Mouse (Mus musculus): Measurements from ENCODE around the gene Pars2. TPM values are rescaled to one million over a fixed set of nuclear protein-coding genes. Genes with fewer than 3 reads are reported as not detected.

Gene Pars2
- total and polyA plus RNA-seq, 3 experiments = 4.9 to 6.7 (median 5.9) TPM

DNA sequence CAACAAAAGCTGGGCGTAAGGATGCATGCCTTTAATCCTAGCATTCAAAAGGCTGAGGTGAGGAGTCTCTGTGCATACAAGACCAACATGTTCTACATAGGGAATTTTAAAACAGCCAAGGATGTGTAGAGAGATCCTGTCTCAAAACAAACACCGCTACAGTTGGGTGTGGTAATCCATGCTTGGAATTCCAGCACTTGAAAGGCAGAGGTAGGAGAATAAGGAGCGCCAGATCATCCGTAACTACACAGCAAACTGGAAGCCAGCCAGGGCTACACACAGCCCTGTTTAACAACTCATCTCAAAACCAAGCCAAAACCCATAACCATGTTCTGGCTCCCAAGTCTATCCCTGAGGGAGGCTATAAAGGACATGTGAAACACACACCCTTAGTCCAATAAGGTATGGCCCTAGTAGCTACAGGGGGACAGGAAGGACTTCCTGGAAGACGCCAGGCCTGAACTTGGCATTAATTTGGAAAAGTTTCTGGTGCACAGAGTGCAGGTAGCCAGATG lies 13.1 kb downstream of the Pars2 start:
- H3K27ac ChIP-seq = no peak overlapping the region
- no peaks in the 10 kb centered on the region for H3K79me2 ChIP-seq (replicated peaks; ENCODE audit: control insufficient read depth, insufficient read depth, low read length)
- DNase-seq = no peak
- no peaks in the 10 kb centered on the region for H3K27me3 ChIP-seq (ENCODE audit: control insufficient read depth, insufficient read depth, low read length)
- H3K4me1 ChIP-seq (ENCODE audit: control insufficient read depth, insufficient read depth, low read length) = no peaks in the 10 kb centered on the region
- no peaks in the 10 kb centered on the region for H3K36me3 ChIP-seq (ENCODE audit: control insufficient read depth, insufficient read depth, low read length)
- intact Hi-C loops (cut with DNase I) = no loop called here
- H3K4me3 ChIP-seq = no peak overlapping the region
- no peak overlapping the region for H3K9ac ChIP-seq (ENCODE audit: low read depth, low read length)
- 74% methylated on average over 5 of the region's 5 CpGs for WGBS
- no peak for TF ChIP-seq EP300 (IDR thresholded peaks at IDR 0.05; ENCODE audit: insufficient read depth, low read depth, low read length)
- no peak for TF ChIP-seq POLR2A (IDR thresholded peaks at IDR 0.05; ENCODE audit: insufficient read depth, low read depth, low read length)
- TF ChIP-seq CTCF (IDR thresholded peaks at IDR 0.05) = no peak

DNA sequence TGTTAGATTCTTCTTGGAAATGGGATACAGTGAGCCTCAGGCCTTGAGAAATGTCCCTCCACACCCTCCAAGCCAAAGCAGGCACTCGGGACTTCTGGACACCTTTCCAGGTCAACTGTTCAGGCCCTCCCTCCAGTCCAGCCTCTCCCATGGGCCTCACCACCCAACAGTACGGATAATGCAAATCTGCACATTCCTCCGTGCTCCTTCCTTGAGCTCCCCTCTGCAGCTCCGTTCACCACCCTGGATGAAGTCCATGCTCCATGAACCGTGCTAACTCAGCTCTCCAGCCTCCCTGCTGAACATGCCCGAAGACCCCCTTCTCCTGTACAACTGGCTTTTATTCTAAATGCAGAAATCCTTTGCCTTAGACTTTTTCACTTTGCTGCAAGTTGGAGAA lies 13.8 kb downstream of the Pars2 start:
- WGBS = 77% methylated on average over 6 of the region's 6 CpGs
- no peak overlapping the region for H3K9ac ChIP-seq (ENCODE audit: low read depth, low read length)
- DNase-seq = no peak
- no peaks in the 10 kb centered on the region for H3K4me1 ChIP-seq (ENCODE audit: control insufficient read depth, insufficient read depth, low read length)
- no peaks in the 10 kb centered on the region for H3K36me3 ChIP-seq (ENCODE audit: control insufficient read depth, insufficient read depth, low read length)
- no peak overlapping the region for H3K27ac ChIP-seq
- intact Hi-C loops (cut with DNase I) = no loop called here
- no peaks in the 10 kb centered on the region for H3K79me2 ChIP-seq (replicated peaks; ENCODE audit: control insufficient read depth, insufficient read depth, low read length)
- no peak overlapping the region for H3K4me3 ChIP-seq
- TF ChIP-seq POLR2A (IDR thresholded peaks at IDR 0.05; ENCODE audit: insufficient read depth, low read depth, low read length) (no peak), CTCF (IDR thresholded peaks at IDR 0.05) (no peak), EP300 (IDR thresholded peaks at IDR 0.05; ENCODE audit: insufficient read depth, low read depth, low read length) (no peak)
- H3K27me3 ChIP-seq (ENCODE audit: control insufficient read depth, insufficient read depth, low read length) = no peaks in the 10 kb centered on the region

DNA sequence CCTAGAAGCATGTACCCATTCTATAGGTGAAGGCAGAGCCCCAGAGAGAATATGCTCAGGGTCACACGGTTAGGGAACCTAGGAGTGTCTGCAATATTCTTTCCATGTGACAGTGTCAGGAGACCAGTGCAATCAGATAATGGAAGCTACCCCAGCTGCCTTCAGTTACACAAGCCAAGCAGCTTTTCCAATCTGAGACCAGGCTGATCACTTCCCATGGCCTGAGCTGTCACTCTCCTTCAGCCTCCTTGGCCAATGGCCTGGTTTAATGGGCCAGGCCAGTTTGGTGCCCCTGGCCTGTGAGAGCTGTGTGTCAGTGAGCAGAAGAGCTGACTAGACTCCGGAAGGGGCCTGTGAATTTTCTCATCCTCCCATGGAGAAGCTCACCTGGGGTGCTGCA lies 14.4 kb downstream of the Pars2 start:
- intact Hi-C loops (cut with DNase I) = no loop called here
- TF ChIP-seq POLR2A (IDR thresholded peaks at IDR 0.05; ENCODE audit: insufficient read depth, low read depth, low read length) (no peak), EP300 (IDR thresholded peaks at IDR 0.05; ENCODE audit: insufficient read depth, low read depth, low read length) (no peak), CTCF (IDR thresholded peaks at IDR 0.05) (no peak)
- Histone ChIP-seq H3K27ac (no peak overlapping the region), H3K79me2 (replicated peaks; ENCODE audit: control insufficient read depth, insufficient read depth, low read length) (no peaks in the 10 kb centered on the region), H3K4me3 (no peak overlapping the region), H3K9ac (ENCODE audit: low read depth, low read length) (no peak overlapping the region), H3K4me1 (ENCODE audit: control insufficient read depth, insufficient read depth, low read length) (no peaks in the 10 kb centered on the region), H3K36me3 (ENCODE audit: control insufficient read depth, insufficient read depth, low read length) (no peaks in the 10 kb centered on the region), H3K27me3 (ENCODE audit: control insufficient read depth, insufficient read depth, low read length) (no peaks in the 10 kb centered on the region)
- 81% methylated on average over 2 of the region's 2 CpGs for WGBS
- no peak for DNase-seq

DNA sequence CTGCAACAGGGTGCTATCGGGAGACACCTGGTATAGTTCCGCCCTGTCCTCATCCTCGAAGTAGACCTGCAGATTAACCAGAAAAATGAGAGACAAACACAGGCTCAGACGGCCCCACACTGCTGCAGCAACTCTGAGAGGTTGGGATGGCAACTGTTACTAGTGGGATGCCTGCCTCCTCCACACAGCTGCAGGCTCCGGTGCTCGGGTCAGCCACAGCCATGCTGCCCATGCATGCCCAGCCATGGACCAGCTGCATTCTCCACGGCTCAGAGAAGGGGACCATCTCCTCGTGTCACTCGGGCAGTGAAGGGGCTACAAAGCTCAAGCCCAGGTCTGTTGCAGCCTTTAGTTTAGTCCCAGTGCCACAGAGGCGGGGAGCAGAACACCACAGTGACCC lies 14.8 kb downstream of the Pars2 start:
- no peak for DNase-seq
- H3K9ac ChIP-seq (ENCODE audit: low read depth, low read length) = no peak overlapping the region
- WGBS = 91% methylated on average over 10 of the region's 10 CpGs
- no peak overlapping the region for H3K27ac ChIP-seq
- H3K4me3 ChIP-seq = no peak overlapping the region
- H3K79me2 ChIP-seq (replicated peaks; ENCODE audit: control insufficient read depth, insufficient read depth, low read length) = no peaks in the 10 kb centered on the region
- H3K27me3 ChIP-seq (ENCODE audit: control insufficient read depth, insufficient read depth, low read length) = no peaks in the 10 kb centered on the region
- no peak for TF ChIP-seq POLR2A (IDR thresholded peaks at IDR 0.05; ENCODE audit: insufficient read depth, low read depth, low read length)
- TF ChIP-seq CTCF (IDR thresholded peaks at IDR 0.05) = no peak
- no peak for TF ChIP-seq EP300 (IDR thresholded peaks at IDR 0.05; ENCODE audit: insufficient read depth, low read depth, low read length)
- intact Hi-C loops (cut with DNase I) = no loop called here
- no peaks in the 10 kb centered on the region for H3K4me1 ChIP-seq (ENCODE audit: control insufficient read depth, insufficient read depth, low read length)
- H3K36me3 ChIP-seq (ENCODE audit: control insufficient read depth, insufficient read depth, low read length) = no peaks in the 10 kb centered on the region

DNA sequence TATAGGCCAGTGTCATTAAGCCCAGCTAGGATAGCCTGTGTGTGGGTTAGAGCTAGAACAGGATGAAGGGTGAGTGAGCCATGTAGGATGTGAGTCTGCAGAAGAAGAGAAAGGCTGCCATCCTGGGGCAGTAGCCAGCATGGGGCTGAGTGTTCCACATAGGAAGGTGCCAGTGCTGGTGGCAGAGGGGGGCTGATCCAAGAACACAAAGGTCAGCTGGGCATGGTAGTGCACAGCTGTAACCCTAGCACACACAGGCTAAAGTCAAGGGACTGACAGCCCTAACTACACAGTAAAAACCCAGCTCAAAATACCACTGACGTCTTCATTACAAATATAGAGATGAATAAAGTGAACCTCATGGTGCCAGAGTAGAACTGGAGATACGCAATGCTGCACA lies 15.7 kb downstream of the Pars2 start:
- Histone ChIP-seq H3K4me3 (no peak overlapping the region), H3K36me3 (ENCODE audit: control insufficient read depth, insufficient read depth, low read length) (no peaks in the 10 kb centered on the region), H3K27me3 (ENCODE audit: control insufficient read depth, insufficient read depth, low read length) (no peaks in the 10 kb centered on the region), H3K27ac (no peak overlapping the region), H3K9ac (ENCODE audit: low read depth, low read length) (no peak overlapping the region), H3K79me2 (replicated peaks; ENCODE audit: control insufficient read depth, insufficient read depth, low read length) (no peaks in the 10 kb centered on the region), H3K4me1 (ENCODE audit: control insufficient read depth, insufficient read depth, low read length) (no peaks in the 10 kb centered on the region)
- no peak for DNase-seq
- 89% methylated on average over 2 of the region's 2 CpGs for WGBS
- intact Hi-C loops (cut with DNase I) = no loop called here
- TF ChIP-seq CTCF (IDR thresholded peaks at IDR 0.05) = no peak
- no peak for TF ChIP-seq EP300 (IDR thresholded peaks at IDR 0.05; ENCODE audit: insufficient read depth, low read depth, low read length)
- TF ChIP-seq POLR2A (IDR thresholded peaks at IDR 0.05; ENCODE audit: insufficient read depth, low read depth, low read length) = no peak

DNA sequence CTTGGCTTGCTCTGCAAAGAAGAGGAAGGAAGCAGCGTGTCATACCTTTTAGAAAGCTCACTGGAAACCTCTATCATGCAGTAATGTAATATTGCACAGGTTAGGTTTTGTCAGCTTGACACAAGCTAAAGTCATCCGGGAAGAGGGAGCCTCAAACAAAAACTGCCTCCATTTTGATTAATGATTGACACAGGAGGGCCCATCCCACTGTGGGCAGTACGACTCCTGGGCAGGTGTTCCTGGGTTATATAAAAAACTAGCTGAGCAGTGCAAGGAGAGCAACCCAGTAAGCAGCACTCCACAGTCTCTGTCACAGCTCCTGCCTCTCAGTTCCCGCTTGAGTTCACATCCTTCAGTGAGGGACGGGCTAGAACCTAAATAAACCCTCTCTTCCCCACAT lies 25.9 kb downstream of the Pars2 start:
- Histone ChIP-seq H3K79me2 (replicated peaks; ENCODE audit: control insufficient read depth, insufficient read depth, low read length) (no peaks in the 10 kb centered on the region), H3K36me3 (ENCODE audit: control insufficient read depth, insufficient read depth, low read length) (peaks cover 3% of the 10 kb centered on the region; the same call in 1 of the 2 replicates), H3K4me3 (no peak overlapping the region), H3K4me1 (ENCODE audit: control insufficient read depth, insufficient read depth, low read length) (peaks cover 2% of the 10 kb centered on the region), H3K27me3 (ENCODE audit: control insufficient read depth, insufficient read depth, low read length) (no peaks in the 10 kb centered on the region), H3K9ac (ENCODE audit: low read depth, low read length) (no peak overlapping the region), H3K27ac (no peak overlapping the region)
- intact Hi-C loops (cut with DNase I) = no loop called here
- 84% methylated on average over 5 of the region's 5 CpGs for whole genome bisulfite sequencing
- DNase-seq = no peak
- TF ChIP-seq EP300 (IDR thresholded peaks at IDR 0.05; ENCODE audit: insufficient read depth, low read depth, low read length) = no peak
- no peak for TF ChIP-seq POLR2A (IDR thresholded peaks at IDR 0.05; ENCODE audit: insufficient read depth, low read depth, low read length)
- no peak for TF ChIP-seq CTCF (IDR thresholded peaks at IDR 0.05)
